Mouse (Mus musculus) brown adipose tissue, adult 24 weeks (tissue): Measurements from ENCODE around the gene Gm20431. TPM values are rescaled to one million over a fixed set of nuclear protein-coding genes. Genes with fewer than 3 reads are reported as not detected.

ENCODE experiments used
- H3K27ac ChIP-seq: fragments of 200-500 bp; replicated peaks from 2 replicates; pipeline ENCODE4 v1.5.1; 2012; ENCODE audit warnings: low read depth, mild to moderate bottlenecking, low read length
- H3K4me1 ChIP-seq: fragments of 200-500 bp; 2 replicates; pipeline ENCODE4 v1.6.1; 2012; ENCODE audit warnings: low read length, mixed read lengths; ENCODE audit not compliant: control insufficient read depth, insufficient read depth, insufficient read length
- H3K4me3 ChIP-seq: fragments of 200-500 bp; 2 replicates; pipeline ENCODE4 v1.5.1; 2012; ENCODE audit warnings: low read depth, mild to moderate bottlenecking, low read length, moderate library complexity; ENCODE audit not compliant: insufficient read depth
- polyA plus RNA-seq: library from polyadenylated mRNA; stranded (reverse); fragments of >200 nt; gene quantifications from 2 replicates; pipeline ENCODE4 v1.2.4, GENCODE M21; 2012; ENCODE audit not compliant: missing spikeins, insufficient read depth, insufficient read length

Gm20431 gene
- polyA plus RNA-seq = 1.3 TPM in 1 of 2 replicates, not detected in the other

DNA sequence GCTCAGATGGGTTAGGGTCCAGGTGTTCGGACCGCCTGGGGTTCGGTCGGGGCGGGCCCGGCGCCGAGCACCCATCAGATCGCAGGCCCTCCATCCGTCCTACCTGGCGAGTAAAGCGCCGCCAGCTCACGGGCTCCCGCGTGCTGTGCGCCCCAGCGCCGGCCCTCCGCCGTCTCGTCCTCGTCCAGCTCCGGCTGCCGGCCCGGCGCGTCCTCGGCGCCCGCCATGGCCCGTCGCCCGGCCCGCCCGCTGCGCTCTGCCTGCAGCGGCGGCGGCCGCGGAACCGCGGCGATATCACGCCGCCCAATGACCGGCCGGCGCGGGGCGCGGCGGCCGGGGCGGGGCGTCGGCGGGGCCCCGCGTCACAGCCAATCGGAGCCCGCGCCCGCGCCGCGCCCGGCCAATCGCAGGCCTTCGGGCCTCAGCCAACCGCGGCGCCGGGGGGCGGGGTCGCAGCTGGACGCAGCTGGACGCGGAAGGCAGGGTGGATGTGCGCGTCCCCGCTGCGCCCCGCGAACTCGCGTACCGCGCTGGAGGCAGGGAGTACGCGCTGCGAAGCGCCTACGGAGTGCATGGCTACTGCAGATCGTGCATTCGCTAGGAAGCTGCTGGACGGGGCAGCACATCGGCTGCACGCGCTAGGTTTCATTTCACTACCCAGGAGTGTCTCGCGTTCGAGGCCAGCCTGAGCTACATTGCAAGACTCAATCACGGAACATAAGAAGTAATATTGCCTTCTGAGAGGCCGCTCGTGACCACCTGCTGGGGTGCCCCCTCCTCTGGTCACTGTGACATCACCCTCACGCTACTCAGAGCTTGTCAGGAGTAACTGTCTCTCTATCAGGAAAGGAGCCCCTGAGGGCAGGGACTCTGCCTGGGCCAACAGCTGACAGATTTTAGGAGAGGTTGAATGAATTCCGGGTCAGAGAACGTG is at the start of gene Gm20431:
Gene Gm20431 (minus strand): TSS at position 227 of the 934 bp plus-strand sequence.
- H3K27ac ChIP-seq = peak within 1 kb of the TSS; percentile 22
- peak within 1 kb of the TSS; percentile 88 for H3K4me3 ChIP-seq
- H3K4me1 ChIP-seq = peaks cover 19% of the 10 kb centered on the region

DNA sequence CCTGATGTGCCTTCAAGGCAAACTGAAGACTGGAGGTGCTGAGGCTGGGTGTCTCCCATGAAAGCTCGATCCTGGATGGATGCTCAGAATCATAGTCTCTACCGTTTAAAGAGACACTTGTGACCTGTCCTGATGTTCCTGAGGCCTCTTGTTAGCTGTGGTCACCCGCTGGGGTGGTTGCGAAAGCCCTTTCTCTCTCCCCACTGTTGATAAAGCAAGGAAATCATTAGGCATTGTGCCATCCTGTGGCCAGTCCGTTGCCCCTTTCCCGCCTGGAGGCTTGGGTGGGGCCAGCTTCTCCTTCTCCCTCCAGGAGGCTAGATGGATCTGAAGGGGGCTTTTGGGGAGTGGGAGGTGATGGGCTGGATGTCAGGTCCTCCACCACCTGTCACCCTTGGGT is 49.3 kb upstream of the Gm20431 start:
- H3K4me3 ChIP-seq = no peak overlapping the region
- peaks cover 3% of the 10 kb centered on the region for H3K4me1 ChIP-seq

DNA sequence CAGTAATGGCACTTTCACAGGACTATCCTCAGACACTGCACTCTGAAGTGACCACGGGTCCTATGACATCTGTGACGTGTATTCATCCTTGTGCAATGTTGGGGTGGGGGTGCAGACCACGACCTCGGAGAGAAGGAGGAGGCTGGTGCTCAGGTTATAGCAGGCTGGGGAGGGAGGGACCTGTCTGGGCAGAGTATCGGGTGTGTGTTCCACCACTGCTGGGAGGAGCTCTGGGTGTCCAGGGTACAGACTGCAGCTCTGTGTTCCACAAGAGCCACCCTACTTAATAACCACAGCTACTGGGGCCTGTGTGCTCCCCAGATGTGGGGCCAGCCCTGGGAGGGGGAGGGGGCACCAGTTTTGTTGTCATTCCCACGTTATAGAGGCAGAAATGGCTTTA is 48.7 kb upstream of the Gm20431 start:
- Histone ChIP-seq H3K27ac (no peak overlapping the region), H3K4me1 (peaks cover 3% of the 10 kb centered on the region), H3K4me3 (no peak overlapping the region)

More for the DNA sequence above, 49.3 kb upstream of the Gm20431 start:
- H3K27ac ChIP-seq = no peak overlapping the region

DNA sequence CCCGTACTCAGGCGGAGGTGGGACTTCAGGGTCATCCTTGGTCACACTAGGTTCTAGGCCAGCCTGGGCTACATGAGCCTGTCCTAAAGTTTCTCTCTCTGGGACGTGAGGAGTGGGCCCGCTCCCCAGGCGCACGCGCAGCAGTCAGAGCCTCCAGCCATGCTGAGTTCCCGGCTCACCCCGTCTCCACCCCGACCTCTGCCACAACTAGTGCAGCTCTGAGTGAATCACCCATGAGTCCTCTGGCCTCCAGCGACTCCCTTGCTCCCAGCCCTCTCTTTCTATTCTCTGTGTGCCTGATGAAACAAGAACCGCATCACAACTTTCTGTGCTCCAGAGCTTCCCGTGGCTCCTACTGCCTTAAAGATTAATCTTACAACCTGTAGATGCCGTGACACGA is 47.1 kb upstream of the Gm20431 start:
- no peak overlapping the region for H3K4me3 ChIP-seq
- H3K27ac ChIP-seq = no peak overlapping the region

DNA sequence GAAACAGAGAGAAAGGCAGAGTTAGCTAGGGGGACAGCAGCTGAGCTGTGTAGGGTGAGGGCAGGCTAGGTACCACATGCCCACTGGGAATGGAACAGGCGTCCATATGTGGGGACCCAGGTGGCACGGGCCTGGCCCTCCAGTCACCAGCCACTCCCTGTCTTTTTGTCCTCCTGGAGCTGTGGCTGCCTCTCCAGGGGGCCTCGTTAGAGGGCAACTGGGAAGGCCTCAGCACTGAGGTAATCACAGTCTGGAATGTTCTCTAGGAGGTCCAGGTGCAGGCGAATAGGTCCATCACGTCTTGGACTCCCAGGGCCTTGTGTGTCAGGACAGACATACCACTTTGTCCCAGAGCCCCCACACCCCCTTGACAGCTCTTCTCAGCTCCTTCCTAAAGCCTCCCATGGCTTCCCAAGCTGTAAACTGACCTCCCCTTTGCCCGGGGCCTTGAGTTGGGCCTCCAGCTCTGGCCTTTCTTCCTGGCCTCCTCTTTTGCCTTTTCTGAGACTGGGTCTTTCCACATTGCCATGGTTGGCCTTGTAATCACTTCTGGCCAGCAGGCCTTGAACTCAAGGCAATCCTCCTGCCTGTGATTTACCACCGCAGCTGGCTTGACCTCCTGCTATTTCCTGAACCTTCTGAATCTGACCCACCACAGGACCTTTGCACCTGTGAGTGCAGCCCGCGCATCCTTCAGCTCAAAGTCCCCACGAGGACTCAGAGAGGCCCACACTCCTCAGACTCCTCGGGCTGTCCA is 45.1 kb upstream of the Gm20431 start:
- Histone ChIP-seq H3K4me1 (peaks cover 10% of the 10 kb centered on the region), H3K27ac (no peak overlapping the region), H3K4me3 (no peak overlapping the region)

More for the DNA sequence above, 47.1 kb upstream of the Gm20431 start:
- H3K4me1 ChIP-seq = no peaks in the 10 kb centered on the region; the same call in 1 of the 2 replicates

DNA sequence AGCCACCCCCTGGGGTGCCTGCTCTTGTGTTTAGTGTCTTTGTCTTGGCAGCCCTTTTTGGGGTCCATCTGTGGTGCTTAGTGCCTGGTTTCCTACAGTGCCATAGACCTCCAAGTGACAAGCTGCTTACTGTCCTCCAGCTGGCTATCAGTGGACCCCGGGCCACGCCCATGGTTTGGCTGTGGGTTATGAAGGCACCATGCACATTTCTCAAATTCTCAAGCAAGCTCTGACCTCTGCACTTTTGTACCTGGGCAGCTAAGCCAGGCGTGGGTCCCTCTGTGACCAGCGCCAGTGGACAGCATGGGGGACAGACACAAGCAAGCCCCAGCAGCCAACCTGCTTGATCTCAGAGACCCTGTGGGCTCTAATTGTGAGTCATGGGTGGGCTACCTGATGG is 43.1 kb upstream of the Gm20431 start:
- peaks cover 29% of the 10 kb centered on the region for H3K4me1 ChIP-seq
- no peak overlapping the region for H3K27ac ChIP-seq

DNA sequence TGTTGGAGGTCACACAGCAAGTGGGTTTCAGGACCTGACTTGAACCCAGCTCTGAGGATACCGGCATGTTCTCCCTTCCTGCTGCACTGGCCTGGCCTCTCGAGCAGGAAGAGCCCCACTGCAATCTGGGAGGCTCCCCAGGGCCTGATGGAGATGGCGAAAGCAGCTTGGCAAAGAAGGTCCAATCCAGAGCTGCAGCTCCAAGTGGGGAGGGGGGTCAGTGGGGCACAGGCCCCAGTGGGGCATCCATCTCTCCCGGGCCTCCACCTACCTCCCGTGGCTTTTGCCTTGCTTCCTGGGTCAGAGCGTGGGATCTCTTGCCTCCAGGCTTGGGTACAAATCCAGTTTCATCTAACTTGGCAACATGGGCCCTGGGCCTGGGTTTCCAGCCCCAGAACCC is 40.8 kb upstream of the Gm20431 start:
- H3K4me1 ChIP-seq = peaks cover 33% of the 10 kb centered on the region
- peak overlapping the region; percentile 94 for H3K27ac ChIP-seq
- H3K4me3 ChIP-seq = no peak overlapping the region

More for the DNA sequence above, 43.1 kb upstream of the Gm20431 start:
- no peak overlapping the region for H3K4me3 ChIP-seq

DNA sequence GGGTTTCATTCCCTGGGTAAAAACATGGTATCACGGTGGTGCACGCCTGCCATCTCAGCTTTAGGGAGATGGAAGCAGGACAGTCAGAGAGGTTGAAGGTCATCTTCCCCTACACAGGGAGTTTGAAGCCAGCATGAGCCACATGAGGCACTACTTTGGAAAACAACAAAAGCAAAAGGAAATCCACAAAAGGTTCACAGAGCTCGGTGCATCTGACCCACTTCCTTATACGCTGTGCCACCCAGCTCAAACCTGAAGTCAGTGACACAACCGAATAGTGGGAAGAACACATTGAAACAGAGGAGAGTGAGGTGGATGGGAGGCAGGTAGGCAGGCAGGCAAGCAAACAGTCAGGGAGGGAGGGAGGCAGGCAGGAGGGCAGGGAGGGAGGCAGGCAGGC is 40.2 kb upstream of the Gm20431 start:
- no peak overlapping the region for H3K4me3 ChIP-seq
- peaks cover 40% of the 10 kb centered on the region for H3K4me1 ChIP-seq
- peak overlapping the region; percentile 94 for H3K27ac ChIP-seq

DNA sequence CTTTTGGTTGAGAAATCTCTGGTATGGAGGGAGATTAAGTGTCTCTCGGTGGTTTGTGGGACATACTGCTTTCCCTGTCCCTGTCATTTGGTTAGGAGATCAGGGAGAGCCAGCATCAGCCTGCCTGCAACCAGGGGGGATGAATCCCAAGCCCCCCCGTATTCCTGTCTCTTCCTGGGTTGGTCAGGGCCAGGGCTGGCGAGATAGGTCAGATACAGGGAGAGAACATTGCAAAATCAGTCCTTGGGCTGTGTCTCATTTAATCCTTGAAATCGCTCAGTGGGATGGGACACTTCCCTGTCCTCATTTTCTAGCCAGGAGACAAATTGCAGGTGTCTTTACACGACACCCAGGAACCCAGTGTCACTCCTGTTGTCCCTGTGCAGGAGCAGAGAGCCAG is 38.7 kb upstream of the Gm20431 start:
- H3K27ac ChIP-seq = peak overlapping the region; percentile 94; the same call in 1 of the 2 replicates
- H3K4me1 ChIP-seq = peaks cover 55% of the 10 kb centered on the region
- H3K4me3 ChIP-seq = no peak overlapping the region

DNA sequence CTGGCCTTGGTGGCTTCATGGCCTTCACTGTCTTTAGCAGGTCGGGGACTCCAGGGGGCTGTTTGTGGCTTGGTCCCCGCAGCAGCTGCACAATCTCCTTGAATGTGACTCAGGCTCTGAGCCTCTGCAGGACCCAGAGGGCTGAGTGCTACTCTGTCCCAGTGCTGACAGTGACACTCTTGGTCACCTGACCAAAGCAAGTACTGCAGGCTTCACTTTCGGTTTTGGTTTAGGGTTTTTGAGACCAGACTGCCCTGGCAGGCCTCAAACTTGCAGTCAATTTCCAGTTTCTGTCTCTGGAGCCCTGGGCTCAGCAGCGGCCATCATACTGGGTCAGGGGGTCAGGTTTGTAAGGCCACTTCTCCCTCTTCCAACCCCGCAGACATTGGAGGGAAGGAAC is 36.6 kb upstream of the Gm20431 start:
- no peak overlapping the region for H3K4me3 ChIP-seq
- H3K27ac ChIP-seq = peak overlapping the region; percentile 79
- H3K4me1 ChIP-seq = peaks cover 60% of the 10 kb centered on the region

DNA sequence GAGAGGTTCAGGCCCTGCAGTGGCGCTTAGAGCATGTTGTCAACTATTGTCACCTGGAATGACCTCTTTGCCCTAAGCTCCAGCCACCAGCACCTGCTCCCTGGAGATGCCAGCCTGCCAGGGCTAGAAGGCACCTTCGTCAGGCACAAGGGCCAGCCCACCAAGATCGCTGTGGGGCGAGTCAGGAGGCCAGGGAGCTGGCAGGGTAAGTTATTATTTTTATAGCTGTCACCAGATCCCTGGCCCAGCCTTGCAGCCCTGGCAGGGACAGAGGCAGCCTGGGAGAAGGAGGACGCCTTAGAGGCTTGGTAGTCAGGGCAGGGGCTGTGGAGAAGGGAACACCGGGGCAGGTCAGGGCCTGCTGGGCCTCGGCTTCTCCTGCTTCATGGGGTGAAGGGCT is 34.8 kb upstream of the Gm20431 start:
- Histone ChIP-seq H3K27ac (peak overlapping the region; percentile 81), H3K4me3 (no peak overlapping the region), H3K4me1 (peaks cover 48% of the 10 kb centered on the region)

DNA sequence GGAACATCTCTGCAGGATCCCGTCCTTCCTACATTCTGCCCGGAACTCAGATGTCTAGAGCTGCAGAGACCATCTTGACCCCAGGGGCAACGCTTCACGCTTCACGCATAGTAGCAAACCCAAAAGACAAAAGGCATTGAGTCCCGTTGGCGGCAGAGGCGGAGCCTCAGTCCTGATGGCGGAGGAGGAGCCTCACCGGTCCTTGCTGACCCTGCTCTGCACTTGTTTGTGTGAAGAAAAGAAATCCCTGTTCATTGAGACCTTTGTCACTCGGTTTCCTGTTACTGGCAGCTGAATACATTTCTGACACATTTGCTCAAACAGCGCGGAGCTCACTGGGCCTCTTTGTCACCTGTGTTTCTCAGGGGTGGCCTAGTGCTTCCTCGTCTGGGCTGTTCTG is 34.2 kb upstream of the Gm20431 start:
- H3K4me1 ChIP-seq = peaks cover 43% of the 10 kb centered on the region
- peak overlapping the region; percentile 81 for H3K27ac ChIP-seq
- H3K4me3 ChIP-seq = no peak overlapping the region

DNA sequence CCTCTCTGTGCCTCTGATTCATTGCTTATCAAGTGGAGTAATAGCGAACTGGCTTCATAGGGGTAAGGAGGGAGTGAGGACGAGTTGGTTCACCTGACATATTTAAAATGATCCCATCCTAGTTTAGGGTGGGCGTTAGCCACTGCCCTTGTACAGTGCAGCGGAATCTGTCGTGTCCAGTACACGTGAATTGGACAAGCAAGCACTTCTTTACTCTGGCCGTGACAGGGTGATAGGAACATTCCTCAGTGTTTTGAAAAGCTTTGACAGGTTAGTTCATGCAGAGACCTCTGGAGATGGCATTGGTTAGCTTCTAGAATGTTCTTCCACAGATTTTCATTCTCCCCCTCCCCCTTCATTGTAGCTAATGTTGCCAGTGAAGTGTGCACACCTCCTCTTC is 33.7 kb upstream of the Gm20431 start:
- H3K4me1 ChIP-seq = peaks cover 39% of the 10 kb centered on the region
- peak overlapping the region; percentile 81 for H3K27ac ChIP-seq
- H3K4me3 ChIP-seq = no peak overlapping the region

DNA sequence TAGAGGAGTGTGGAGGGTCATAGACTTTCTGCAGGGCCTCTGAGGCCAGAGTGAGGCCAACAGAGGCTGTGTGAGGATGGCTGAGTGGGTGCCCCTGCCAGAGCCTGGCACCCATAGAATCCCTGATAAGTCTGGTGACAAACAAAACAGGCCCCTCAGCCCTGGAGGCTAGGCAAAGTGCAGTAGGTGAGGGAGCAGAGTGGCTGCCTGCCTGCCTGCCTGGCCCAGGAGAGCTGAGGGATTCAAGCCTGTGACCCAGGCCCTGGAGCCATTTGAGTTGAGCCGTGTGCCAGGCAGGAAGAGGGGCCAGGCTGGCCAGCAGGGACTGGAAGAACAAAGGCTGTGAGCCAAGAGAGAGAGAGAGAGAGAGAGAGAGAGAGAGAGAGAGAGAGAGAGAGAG is 32.9 kb upstream of the Gm20431 start:
- Histone ChIP-seq H3K4me1 (peaks cover 33% of the 10 kb centered on the region), H3K4me3 (no peak overlapping the region), H3K27ac (peak overlapping the region; percentile 99)

DNA sequence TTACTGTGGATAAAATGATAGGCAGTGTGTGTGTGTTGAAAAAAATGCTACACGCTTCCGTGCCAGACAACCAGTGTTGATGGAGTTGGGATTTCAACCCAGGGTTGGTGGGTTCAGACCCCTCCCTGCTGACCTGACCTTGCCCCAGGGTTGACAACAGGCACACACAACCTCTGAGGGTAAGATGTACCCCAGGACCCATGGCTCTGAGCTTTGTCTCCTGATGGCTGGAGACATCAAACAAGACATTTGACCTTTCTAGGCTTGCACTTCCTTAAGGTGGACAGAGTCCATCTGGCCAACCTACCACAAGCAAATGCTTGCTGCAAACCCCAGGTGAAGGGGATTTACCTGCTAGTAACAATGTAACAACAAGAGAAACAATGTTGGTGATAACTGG is 32.2 kb upstream of the Gm20431 start:
- H3K4me3 ChIP-seq = no peak overlapping the region
- peaks cover 29% of the 10 kb centered on the region for H3K4me1 ChIP-seq
- peak overlapping the region; percentile 99 for H3K27ac ChIP-seq
